Mouse (Mus musculus): ENCODE measurements around the gene Acap3. TPM values are rescaled to one million over a fixed set of nuclear protein-coding genes. Genes with fewer than 3 reads are reported as not detected.
A peak's percentile ranks its signal among the peaks of the same experiment; 100 is the strongest.

The Acap3 gene
- polyA plus RNA-seq, 1 experiment from 2014 or later: 13.4 TPM

DNA sequence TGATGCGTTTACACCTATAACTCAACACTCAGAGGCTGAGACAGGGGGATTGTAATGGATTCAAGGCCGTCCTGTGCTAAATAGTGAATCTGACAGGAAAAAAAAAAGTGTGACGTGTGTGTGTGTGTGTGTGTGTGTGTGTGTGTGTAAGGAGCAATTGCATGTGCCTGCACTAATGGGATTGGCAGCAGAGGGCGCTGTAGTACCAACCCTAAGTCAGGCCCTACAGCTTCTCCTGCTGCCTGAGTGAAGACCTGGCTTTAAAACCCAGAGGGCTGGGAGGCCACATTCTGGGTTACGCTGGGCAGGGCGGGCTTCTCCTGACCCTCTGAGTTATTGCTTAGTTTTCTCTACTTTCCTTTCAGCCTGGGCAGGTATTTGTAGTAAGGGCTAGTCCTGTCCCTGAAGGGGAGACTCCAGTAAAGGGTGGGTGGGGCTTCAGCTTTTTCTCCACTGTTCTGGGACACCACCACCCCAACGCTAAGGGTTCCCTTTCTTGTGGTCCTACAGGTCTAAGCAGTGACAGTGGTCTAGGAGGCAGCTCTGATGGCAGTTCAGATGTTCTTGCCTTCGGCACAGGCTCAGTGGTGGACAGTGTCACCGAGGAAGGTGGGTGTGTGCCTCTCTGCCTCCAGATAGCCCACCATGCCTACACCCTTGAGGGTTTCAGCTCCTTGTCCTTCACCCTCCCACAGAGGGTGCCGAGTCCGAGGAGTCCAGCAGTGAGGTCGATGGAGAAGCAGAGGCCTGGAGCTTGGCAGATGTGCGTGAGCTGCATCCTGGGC lies 12.9 kb downstream of the Acap3 start:
- peaks cover 27% of the 10 kb centered on the region for H3K36me3 ChIP-seq (ENCODE audit: insufficient read depth, low read length)
- H3K4me2 ChIP-seq (replicated peaks; ENCODE audit: low read depth, low read length): no peak overlapping the region
- ATAC-seq (no peak), DNase-seq (ENCODE audit: low spot score) (no peak)
- H3K9ac ChIP-seq (replicated peaks; ENCODE audit: low read depth): no peak overlapping the region
- TF ChIP-seq EP300 (IDR thresholded peaks at IDR 0.05): no peak
- TF ChIP-seq CTCF (IDR thresholded peaks at IDR 0.05): peak; percentile 52
- no peaks in the 10 kb centered on the region for H3K4me1 ChIP-seq (ENCODE audit: insufficient read depth, low read depth, low read length)
- H3K4me3 ChIP-seq (ENCODE audit: low read depth, low read length): no peak overlapping the region
- H3K9me3 ChIP-seq (ENCODE audit: low read length): no peaks in the 10 kb centered on the region
- WGBS: 91% methylated on average over 13 of the region's 13 CpGs
- no peak overlapping the region for H3K27ac ChIP-seq (ENCODE audit: low read length)
- H3K27me3 ChIP-seq (replicated peaks; ENCODE audit: insufficient read depth, low read length): no peaks in the 10 kb centered on the region

GRCm38 (mm10) chr4:155905634-155906033 lies 14.0 kb downstream of the Acap3 start:
- no peak overlapping the region for H3K9ac ChIP-seq (replicated peaks; ENCODE audit: low read depth)
- peaks cover 22% of the 10 kb centered on the region for H3K36me3 ChIP-seq (ENCODE audit: insufficient read depth, low read length)
- H3K9me3 ChIP-seq (ENCODE audit: low read length): no peaks in the 10 kb centered on the region
- no peaks in the 10 kb centered on the region for H3K27me3 ChIP-seq (replicated peaks; ENCODE audit: insufficient read depth, low read length)
- no peak overlapping the region for H3K4me2 ChIP-seq (replicated peaks; ENCODE audit: low read depth, low read length)
- 80% methylated on average over 13 of the region's 13 CpGs for WGBS
- no peak overlapping the region for H3K4me3 ChIP-seq (ENCODE audit: low read depth, low read length)
- H3K4me1 ChIP-seq (ENCODE audit: insufficient read depth, low read depth, low read length): no peaks in the 10 kb centered on the region
- TF ChIP-seq EP300 (IDR thresholded peaks at IDR 0.05): no peak
- no peak for TF ChIP-seq CTCF (IDR thresholded peaks at IDR 0.05)
- DNase-seq (ENCODE audit: low spot score): no peak
- no peak for ATAC-seq
- H3K27ac ChIP-seq (ENCODE audit: low read length): no peak overlapping the region

- H3K9ac ChIP-seq (replicated peaks; ENCODE audit: low read depth): no peak overlapping the region
- no peak for ATAC-seq
- no peaks in the 10 kb centered on the region for H3K4me1 ChIP-seq (ENCODE audit: insufficient read depth, low read depth, low read length)
- no peak for DNase-seq (ENCODE audit: low spot score)
- 74% methylated on average over 9 of the region's 9 CpGs for WGBS
- no peaks in the 10 kb centered on the region for H3K9me3 ChIP-seq (ENCODE audit: low read length)
- H3K27ac ChIP-seq (ENCODE audit: low read length): no peak overlapping the region
- no peak for TF ChIP-seq CTCF (IDR thresholded peaks at IDR 0.05)
- no peak for TF ChIP-seq EP300 (IDR thresholded peaks at IDR 0.05)
- H3K4me2 ChIP-seq (replicated peaks; ENCODE audit: low read depth, low read length): no peak overlapping the region
- H3K36me3 ChIP-seq (ENCODE audit: insufficient read depth, low read length): peaks cover 22% of the 10 kb centered on the region
- H3K4me3 ChIP-seq (ENCODE audit: low read depth, low read length): no peak overlapping the region
- H3K27me3 ChIP-seq (replicated peaks; ENCODE audit: insufficient read depth, low read length): no peaks in the 10 kb centered on the region
These were observed 14.5 kb downstream of the Acap3 start for GRCm38 (mm10) chr4:155906125-155906524.

GRCm38 (mm10) chr4:155907003-155907402 lies 15.4 kb downstream of the Acap3 start:
- TF ChIP-seq CTCF (IDR thresholded peaks at IDR 0.05) (no peak), EP300 (IDR thresholded peaks at IDR 0.05) (no peak)
- peaks cover 21% of the 10 kb centered on the region for H3K36me3 ChIP-seq (ENCODE audit: insufficient read depth, low read length)
- H3K4me3 ChIP-seq (ENCODE audit: low read depth, low read length): no peak overlapping the region
- no peak; the same call in 1 of the 2 replicates for ATAC-seq
- DNase-seq (ENCODE audit: low spot score): no peak
- H3K27me3 ChIP-seq (replicated peaks; ENCODE audit: insufficient read depth, low read length): no peaks in the 10 kb centered on the region
- H3K4me1 ChIP-seq (ENCODE audit: insufficient read depth, low read depth, low read length): no peaks in the 10 kb centered on the region
- no peak overlapping the region for H3K9ac ChIP-seq (replicated peaks; ENCODE audit: low read depth)
- no peaks in the 10 kb centered on the region for H3K9me3 ChIP-seq (ENCODE audit: low read length)
- no peak overlapping the region for H3K27ac ChIP-seq (ENCODE audit: low read length)
- no peak overlapping the region for H3K4me2 ChIP-seq (replicated peaks; ENCODE audit: low read depth, low read length)
- WGBS: 59% methylated on average over 11 of the region's 11 CpGs

- no peak for DNase-seq (ENCODE audit: low spot score)
- ATAC-seq: no peak
These were observed 16.7 kb downstream of the Acap3 start for GRCm38 (mm10) chr4:155908281-155908680.

DNA sequence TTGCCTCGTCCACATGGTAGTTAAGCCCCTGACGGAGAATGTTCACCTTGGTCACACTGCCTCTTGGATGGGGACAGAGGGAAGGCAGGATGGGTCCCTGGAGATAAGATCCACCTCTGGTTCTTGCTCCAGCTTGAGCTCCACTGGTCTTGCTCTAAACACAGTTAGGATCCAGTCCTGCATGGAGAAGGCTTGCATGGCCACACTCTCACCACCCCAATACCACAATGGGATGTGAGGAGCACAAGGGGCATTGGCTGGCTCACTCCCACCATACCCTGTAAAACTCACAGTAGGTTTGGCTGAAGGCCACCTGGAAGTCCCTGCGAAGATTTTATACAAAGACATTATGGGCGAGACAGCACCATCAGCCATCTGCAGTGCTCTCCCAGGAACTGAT lies 17.1 kb downstream of the Acap3 start:
- Histone ChIP-seq H3K4me2 (replicated peaks; ENCODE audit: low read depth, low read length) (no peak overlapping the region), H3K9ac (replicated peaks; ENCODE audit: low read depth) (no peak overlapping the region), H3K36me3 (ENCODE audit: insufficient read depth, low read length) (peaks cover 7% of the 10 kb centered on the region; the same call in 1 of the 2 replicates), H3K4me3 (ENCODE audit: low read depth, low read length) (no peak overlapping the region), H3K27me3 (replicated peaks; ENCODE audit: insufficient read depth, low read length) (no peaks in the 10 kb centered on the region), H3K9me3 (ENCODE audit: low read length) (no peaks in the 10 kb centered on the region), H3K4me1 (ENCODE audit: insufficient read depth, low read depth, low read length) (no peaks in the 10 kb centered on the region), H3K27ac (ENCODE audit: low read length) (no peak overlapping the region)
- no peak for TF ChIP-seq CTCF (IDR thresholded peaks at IDR 0.05)
- TF ChIP-seq EP300 (IDR thresholded peaks at IDR 0.05): no peak
- no peak for DNase-seq (ENCODE audit: low spot score)
- ATAC-seq: no peak
- WGBS: 81% methylated on average over 4 of the region's 4 CpGs

More at GRCm38 (mm10) chr4:155908281-155908680, 16.7 kb downstream of the Acap3 start:
- no peak overlapping the region for H3K9ac ChIP-seq (replicated peaks; ENCODE audit: low read depth)
- H3K27me3 ChIP-seq (replicated peaks; ENCODE audit: insufficient read depth, low read length): no peaks in the 10 kb centered on the region
- H3K27ac ChIP-seq (ENCODE audit: low read length): no peak overlapping the region
- TF ChIP-seq CTCF (IDR thresholded peaks at IDR 0.05): no peak
- no peak for TF ChIP-seq EP300 (IDR thresholded peaks at IDR 0.05)
- H3K9me3 ChIP-seq (ENCODE audit: low read length): no peaks in the 10 kb centered on the region
- H3K36me3 ChIP-seq (ENCODE audit: insufficient read depth, low read length): peaks cover 10% of the 10 kb centered on the region; the same call in 1 of the 2 replicates
- no peaks in the 10 kb centered on the region for H3K4me1 ChIP-seq (ENCODE audit: insufficient read depth, low read depth, low read length)
- no peak overlapping the region for H3K4me3 ChIP-seq (ENCODE audit: low read depth, low read length)
- 74% methylated on average over 7 of the region's 7 CpGs for WGBS
- H3K4me2 ChIP-seq (replicated peaks; ENCODE audit: low read depth, low read length): no peak overlapping the region
